Mouse (Mus musculus): Measurements from ENCODE around the gene 2410004P03Rik.

- no peak for TF ChIP-seq CTCF (IDR thresholded peaks at IDR 0.05; ENCODE audit: low read depth)
- TF ChIP-seq EP300 (optimal IDR thresholded peaks at IDR 0.05) = no peak
Measured at GRCm38 (mm10) chr12:17037053-17037610, 25.6 kb upstream of the 2410004P03Rik start.
